Mouse (Mus musculus) thymus, postnatal 10 days (tissue): ENCODE measurements around the gene Slc12a3.

Experiments used
- DNase-seq, 2 experiments: peaks; one replicate each; pipeline ENCODE4 v3.0.0; 2021; ENCODE audit warnings: low spot score in 2 of 2

Slc12a3 gene

GRCm38 (mm10) chr8:94330733-94331132, 1.7 kb downstream of the Slc12a3 start:
- peak in 1 of 2 experiments; percentile 55 for DNase-seq

- DNase-seq, result no peak
Observed at GRCm38 (mm10) chr8:94333345-94333744, 4.3 kb downstream of the Slc12a3 start.

GRCm38 (mm10) chr8:94337559-94337958, 8.6 kb downstream of the Slc12a3 start:
- no peak for DNase-seq

GRCm38 (mm10) chr8:94340796-94341195, 11.8 kb downstream of the Slc12a3 start:
- DNase-seq, result no peak

- no peak for DNase-seq
Observed at GRCm38 (mm10) chr8:94342691-94343090, 13.7 kb downstream of the Slc12a3 start.

GRCm38 (mm10) chr8:94343290-94343689, 14.3 kb downstream of the Slc12a3 start:
- peak; percentile 56 to 89 for DNase-seq

GRCm38 (mm10) chr8:94343778-94344320, 14.8 kb downstream of the Slc12a3 start:
- DNase-seq, result no peak

GRCm38 (mm10) chr8:94345657-94346056, 16.7 kb downstream of the Slc12a3 start:
- no peak for DNase-seq

GRCm38 (mm10) chr8:94346264-94346663, 17.3 kb downstream of the Slc12a3 start:
- no peak for DNase-seq

- no peak for DNase-seq
Observed at GRCm38 (mm10) chr8:94348425-94348824, 19.4 kb downstream of the Slc12a3 start.

GRCm38 (mm10) chr8:94354069-94354531, 25.1 kb downstream of the Slc12a3 start:
- no peak for DNase-seq

GRCm38 (mm10) chr8:94354571-94354970, 25.6 kb downstream of the Slc12a3 start:
- peak; percentile 43 to 48 for DNase-seq

- no peak for DNase-seq
Observed at GRCm38 (mm10) chr8:94357220-94357619, 28.2 kb downstream of the Slc12a3 start.

GRCm38 (mm10) chr8:94358541-94358940, 29.5 kb downstream of the Slc12a3 start:
- DNase-seq, result no peak

- no peak for DNase-seq
Observed at GRCm38 (mm10) chr8:94361774-94362431, 32.9 kb downstream of the Slc12a3 start.

GRCm38 (mm10) chr8:94362607-94363239, 33.7 kb downstream of the Slc12a3 start:
- no peak for DNase-seq

- peak; percentile 84 to 88 for DNase-seq
Observed at GRCm38 (mm10) chr8:94363288-94363688, 34.3 kb downstream of the Slc12a3 start.

GRCm38 (mm10) chr8:94363906-94364305, 34.9 kb downstream of the Slc12a3 start:
- no peak for DNase-seq

GRCm38 (mm10) chr8:94364686-94365312, 35.8 kb downstream of the Slc12a3 start:
- DNase-seq, result no peak

GRCm38 (mm10) chr8:94365410-94365981, 36.5 kb downstream of the Slc12a3 start:
- DNase-seq, result peak; percentile 57 to 67

- DNase-seq, result no peak
Observed at GRCm38 (mm10) chr8:94370839-94371238, 41.8 kb downstream of the Slc12a3 start.

- no peak for DNase-seq
Observed at GRCm38 (mm10) chr8:94372955-94373599, 44.1 kb downstream of the Slc12a3 start.
